Mouse (Mus musculus) left cerebral cortex, postnatal 25 days (tissue): Measurements from ENCODE around the gene Bhmt2. TPM values are rescaled to one million over a fixed set of nuclear protein-coding genes. Genes with fewer than 3 reads are reported as not detected.

Experiments
- total RNA-seq, 2 experiments: library from RNA; stranded (reverse); gene quantifications; 2 replicates each; pipeline ENCODE4 v1.2.3; 2021

Bhmt2 gene
- total RNA-seq, 2 experiments from 2014 or later, result 0.25 to 0.28 TPM

Other genes starting within 250 kb of the Bhmt2 start
- gene Jmy, start 174.5 kb downstream of the Bhmt2 start, total RNA-seq, result 10 to 100 TPM; 35.0 to 41.9 TPM
- not detected for gene Bhmt, start 36.3 kb downstream of the Bhmt2 start, total RNA-seq
- under 1 TPM; 0.41 to 0.57 TPM for gene Dmgdh, start 131 bp upstream of the Bhmt2 start, total RNA-seq
- gene Arsb, start 97.3 kb upstream of the Bhmt2 start, total RNA-seq, result 10 to 100 TPM; 83.3 to 84.2 TPM